Mouse (Mus musculus): ENCODE data around the gene Pla2g7. TPM values are rescaled to one million over a fixed set of nuclear protein-coding genes. Genes with fewer than 3 reads are reported as not detected.

Pla2g7 gene
- total and polyA plus RNA-seq, 2 experiments from 2014 or later = 11.1 to 22.7 TPM

- no peak overlapping the region for H3K9ac ChIP-seq (replicated peaks; ENCODE audit: low read depth, low read length)
- no peaks in the 10 kb centered on the region for H3K36me3 ChIP-seq (replicated peaks; ENCODE audit: control insufficient read depth, insufficient read depth, low read length)
- no peak overlapping the region for H3K4me2 ChIP-seq (ENCODE audit: low read depth, low read length)
- DNase-seq (ENCODE audit: low spot score) (no peak), ATAC-seq (ENCODE audit: insufficient read depth, low read depth) (no peak)
- no peak overlapping the region for H3K27ac ChIP-seq (ENCODE audit: low read depth)
- no peaks in the 10 kb centered on the region for H3K9me3 ChIP-seq (replicated peaks; ENCODE audit: control insufficient read depth, low read length)
- 45% methylated on average over 3 of the region's 3 CpGs for WGBS
- no peak overlapping the region for H3K4me3 ChIP-seq (ENCODE audit: low read depth, low read length)
- no peaks in the 10 kb centered on the region for H3K4me1 ChIP-seq (ENCODE audit: control insufficient read depth, insufficient read depth)
- no peaks in the 10 kb centered on the region for H3K27me3 ChIP-seq (ENCODE audit: control insufficient read depth, insufficient read depth, low read length)
- TF ChIP-seq CTCF (IDR thresholded peaks at IDR 0.05; ENCODE audit: low read depth) = no peak
- no peak for TF ChIP-seq EP300 (IDR thresholded peaks at IDR 0.05; ENCODE audit: low read depth)
Measured at GRCm38 (mm10) chr17:43612221-43612620, 44.3 kb downstream of the Pla2g7 start.

- 83% methylated on average over 9 of the region's 9 CpGs for WGBS
- no peak for ATAC-seq (ENCODE audit: insufficient read depth, low read depth)
Measured at GRCm38 (mm10) chr17:43619156-43619555, 51.3 kb downstream of the Pla2g7 start.

GRCm38 (mm10) chr17:43622076-43622475, 54.2 kb downstream of the Pla2g7 start:
- TF ChIP-seq EP300 (IDR thresholded peaks at IDR 0.05; ENCODE audit: low read depth) (no peak), CTCF (IDR thresholded peaks at IDR 0.05; ENCODE audit: low read depth) (no peak)
- Histone ChIP-seq H3K27ac (ENCODE audit: low read depth) (no peak overlapping the region), H3K4me2 (ENCODE audit: low read depth, low read length) (no peak overlapping the region), H3K9ac (replicated peaks; ENCODE audit: low read depth, low read length) (no peak overlapping the region), H3K4me1 (ENCODE audit: control insufficient read depth, insufficient read depth) (no peaks in the 10 kb centered on the region), H3K4me3 (ENCODE audit: low read depth, low read length) (no peak overlapping the region), H3K27me3 (ENCODE audit: control insufficient read depth, insufficient read depth, low read length) (peaks cover 10% of the 10 kb centered on the region; the same call in 1 of the 2 replicates), H3K9me3 (replicated peaks; ENCODE audit: control insufficient read depth, low read length) (no peaks in the 10 kb centered on the region), H3K36me3 (replicated peaks; ENCODE audit: control insufficient read depth, insufficient read depth, low read length) (no peaks in the 10 kb centered on the region)
- ATAC-seq (ENCODE audit: insufficient read depth, low read depth) = no peak
- 83% methylated on average over 10 of the region's 10 CpGs for WGBS
- no peak for DNase-seq (ENCODE audit: low spot score)

More at GRCm38 (mm10) chr17:43619156-43619555, 51.3 kb downstream of the Pla2g7 start:
- TF ChIP-seq EP300 (IDR thresholded peaks at IDR 0.05; ENCODE audit: low read depth) = no peak
- no peak for TF ChIP-seq CTCF (IDR thresholded peaks at IDR 0.05; ENCODE audit: low read depth)
- Histone ChIP-seq H3K36me3 (replicated peaks; ENCODE audit: control insufficient read depth, insufficient read depth, low read length) (no peaks in the 10 kb centered on the region), H3K27me3 (ENCODE audit: control insufficient read depth, insufficient read depth, low read length) (no peaks in the 10 kb centered on the region), H3K9ac (replicated peaks; ENCODE audit: low read depth, low read length) (no peak overlapping the region), H3K9me3 (replicated peaks; ENCODE audit: control insufficient read depth, low read length) (no peaks in the 10 kb centered on the region), H3K27ac (ENCODE audit: low read depth) (no peak overlapping the region), H3K4me3 (ENCODE audit: low read depth, low read length) (no peak overlapping the region), H3K4me2 (ENCODE audit: low read depth, low read length) (no peak overlapping the region), H3K4me1 (ENCODE audit: control insufficient read depth, insufficient read depth) (no peaks in the 10 kb centered on the region)
- DNase-seq (ENCODE audit: low spot score) = no peak

- Histone ChIP-seq H3K9me3 (replicated peaks; ENCODE audit: control insufficient read depth, low read length) (no peaks in the 10 kb centered on the region), H3K27me3 (ENCODE audit: control insufficient read depth, insufficient read depth, low read length) (peaks cover 48% of the 10 kb centered on the region), H3K27ac (ENCODE audit: low read depth) (no peak overlapping the region), H3K36me3 (replicated peaks; ENCODE audit: control insufficient read depth, insufficient read depth, low read length) (no peaks in the 10 kb centered on the region), H3K4me3 (ENCODE audit: low read depth, low read length) (no peak overlapping the region), H3K4me1 (ENCODE audit: control insufficient read depth, insufficient read depth) (peaks cover 8% of the 10 kb centered on the region; the same call in 1 of the 2 replicates), H3K4me2 (ENCODE audit: low read depth, low read length) (no peak overlapping the region), H3K9ac (replicated peaks; ENCODE audit: low read depth, low read length) (no peak overlapping the region)
- WGBS = 82% methylated on average over 10 of the region's 10 CpGs
- DNase-seq (ENCODE audit: low spot score) (no peak), ATAC-seq (ENCODE audit: insufficient read depth, low read depth) (no peak)
- TF ChIP-seq EP300 (IDR thresholded peaks at IDR 0.05; ENCODE audit: low read depth) (no peak), CTCF (IDR thresholded peaks at IDR 0.05; ENCODE audit: low read depth) (no peak)
Measured at GRCm38 (mm10) chr17:43628246-43628645, 60.3 kb downstream of the Pla2g7 start.

- TF ChIP-seq EP300 (IDR thresholded peaks at IDR 0.05; ENCODE audit: low read depth) = no peak
- no peak for TF ChIP-seq CTCF (IDR thresholded peaks at IDR 0.05; ENCODE audit: low read depth)
- H3K4me3 ChIP-seq (ENCODE audit: low read depth, low read length) = peak overlapping the region; percentile 39; the same call in 1 of the 2 replicates
Measured at GRCm38 (mm10) chr17:43629026-43629495, 61.2 kb downstream of the Pla2g7 start.

More at GRCm38 (mm10) chr17:43629026-43629495, 61.2 kb downstream of the Pla2g7 start:
- Histone ChIP-seq H3K27me3 (ENCODE audit: control insufficient read depth, insufficient read depth, low read length) (peaks cover 48% of the 10 kb centered on the region), H3K36me3 (replicated peaks; ENCODE audit: control insufficient read depth, insufficient read depth, low read length) (no peaks in the 10 kb centered on the region), H3K27ac (ENCODE audit: low read depth) (no peak overlapping the region), H3K9me3 (replicated peaks; ENCODE audit: control insufficient read depth, low read length) (no peaks in the 10 kb centered on the region), H3K4me2 (ENCODE audit: low read depth, low read length) (peak overlapping the region; percentile 58), H3K9ac (replicated peaks; ENCODE audit: low read depth, low read length) (no peak overlapping the region), H3K4me1 (ENCODE audit: control insufficient read depth, insufficient read depth) (peaks cover 8% of the 10 kb centered on the region; the same call in 1 of the 2 replicates)
- DNase-seq (ENCODE audit: low spot score) (no peak), ATAC-seq (ENCODE audit: insufficient read depth, low read depth) (no peak)
- 26% methylated on average over 24 of the region's 24 CpGs for WGBS
